Mouse (Mus musculus) layer of hippocampus, postnatal 25 days (tissue): ENCODE results near the gene Kdm2b. TPM values are rescaled to one million over a fixed set of nuclear protein-coding genes. Genes with fewer than 3 reads are reported as not detected.

Experiments
- DNase-seq, 2 experiments: peaks; one replicate each; pipeline ENCODE4 v3.0.0; 2022; ENCODE audit warnings: mixed read lengths in 2 of 2, low spot score in 1 of 2; ENCODE audit errors: extremely low spot score in 1 of 2
- total RNA-seq, 2 experiments: library from RNA; stranded (reverse); gene quantifications; 2 replicates each; pipeline ENCODE4 v1.2.3; 2021

Kdm2b gene
- total RNA-seq, 2 experiments from 2014 or later = 36.9 to 38.4 TPM

GRCm38 (mm10) chr5:122874359-122874758 lies 115.3 kb downstream of the Kdm2b start:
- no peak for DNase-seq

- no peak for DNase-seq
These were observed 116.0 kb downstream of the Kdm2b start for GRCm38 (mm10) chr5:122873573-122873972.

- DNase-seq = no peak
These were observed 117.0 kb downstream of the Kdm2b start for GRCm38 (mm10) chr5:122872626-122873025.

- no peak for DNase-seq
These were observed 126.6 kb downstream of the Kdm2b start for GRCm38 (mm10) chr5:122863053-122863452.

GRCm38 (mm10) chr5:122855858-122856257 lies 133.8 kb downstream of the Kdm2b start:
- DNase-seq = no peak

GRCm38 (mm10) chr5:122852611-122853010 lies 137.0 kb downstream of the Kdm2b start:
- DNase-seq = no peak

- DNase-seq = peak; percentile 12 to 17
These were observed 139.2 kb downstream of the Kdm2b start for GRCm38 (mm10) chr5:122850319-122851002.

GRCm38 (mm10) chr5:122849521-122850318 lies 139.9 kb downstream of the Kdm2b start, which contains the start of gene Rnf34:
Gene Rnf34, plus strand, starts transcription at chr5:122850048.
- peak; percentile 86 for DNase-seq

- no peak for DNase-seq
These were observed 145.8 kb downstream of the Kdm2b start for GRCm38 (mm10) chr5:122843799-122844198.

- no peak for DNase-seq
These were observed 148.5 kb downstream of the Kdm2b start for GRCm38 (mm10) chr5:122841126-122841525.

GRCm38 (mm10) chr5:122832996-122833395 lies 156.6 kb downstream of the Kdm2b start:
- DNase-seq = no peak

GRCm38 (mm10) chr5:122832536-122832935 lies 157.1 kb downstream of the Kdm2b start:
- DNase-seq = no peak

- DNase-seq = no peak
These were observed 164.5 kb downstream of the Kdm2b start for GRCm38 (mm10) chr5:122825099-122825498.

GRCm38 (mm10) chr5:122824450-122824849 lies 165.2 kb downstream of the Kdm2b start:
- no peak for DNase-seq

- DNase-seq = no peak
These were observed 165.6 kb downstream of the Kdm2b start for GRCm38 (mm10) chr5:122823976-122824375.

- no peak for DNase-seq
These were observed 167.2 kb downstream of the Kdm2b start for GRCm38 (mm10) chr5:122822441-122822840.

- no peak for DNase-seq
These were observed 168.1 kb downstream of the Kdm2b start for GRCm38 (mm10) chr5:122821524-122821885.

GRCm38 (mm10) chr5:122820777-122821523 lies 168.7 kb downstream of the Kdm2b start, which contains the start of gene Anapc5:
Gene Anapc5, minus strand, starts transcription at chr5:122821339.
- peak; percentile 75 to 76 for DNase-seq
